Mouse (Mus musculus): ENCODE measurements around the gene Magi2. TPM values are rescaled to one million over a fixed set of nuclear protein-coding genes. Genes with fewer than 3 reads are reported as not detected.

The Magi2 gene
- polyA plus RNA-seq, 1 experiment from 2014 or later: 3.2 TPM

GRCm38 (mm10) chr5:20741193-20741592 is 1514.4 kb downstream of the Magi2 start:
- DNase-seq (ENCODE audit: low spot score) (no peak), ATAC-seq (replicated peaks; ENCODE audit: low FRiP score, low TSS enrichment, low read depth) (peak; percentile 64; the same call in 1 of the 2 replicates)
- 56% methylated on average over 6 of the region's 6 CpGs for WGBS

GRCm38 (mm10) chr5:20741936-20742335 is 1515.1 kb downstream of the Magi2 start:
- Histone ChIP-seq H3K4me2 (ENCODE audit: low read length) (no peak overlapping the region), H3K9me3 (ENCODE audit: control insufficient read depth, low read length) (no peaks in the 10 kb centered on the region), H3K27ac (ENCODE audit: low read depth) (no peak overlapping the region), H3K27me3 (replicated peaks; ENCODE audit: control insufficient read depth, insufficient read depth, low read length) (no peaks in the 10 kb centered on the region), H3K9ac (ENCODE audit: low read length) (no peak overlapping the region), H3K4me1 (replicated peaks; ENCODE audit: control insufficient read depth, insufficient read depth, low read length) (no peaks in the 10 kb centered on the region), H3K36me3 (ENCODE audit: control insufficient read depth, insufficient read depth, low read length) (no peaks in the 10 kb centered on the region), H3K4me3 (ENCODE audit: low read depth, low read length) (no peak overlapping the region)
- WGBS: 84% methylated on average over 8 of the region's 8 CpGs
- DNase-seq (ENCODE audit: low spot score): no peak
- no peak for ATAC-seq (replicated peaks; ENCODE audit: low FRiP score, low TSS enrichment, low read depth)

More at GRCm38 (mm10) chr5:20741193-20741592, 1514.4 kb downstream of the Magi2 start:
- H3K4me1 ChIP-seq (replicated peaks; ENCODE audit: control insufficient read depth, insufficient read depth, low read length): no peaks in the 10 kb centered on the region
- H3K9ac ChIP-seq (ENCODE audit: low read length): no peak overlapping the region
- no peaks in the 10 kb centered on the region for H3K9me3 ChIP-seq (ENCODE audit: control insufficient read depth, low read length)
- H3K4me2 ChIP-seq (ENCODE audit: low read length): no peak overlapping the region
- H3K27me3 ChIP-seq (replicated peaks; ENCODE audit: control insufficient read depth, insufficient read depth, low read length): no peaks in the 10 kb centered on the region
- H3K4me3 ChIP-seq (ENCODE audit: low read depth, low read length): no peak overlapping the region
- H3K27ac ChIP-seq (ENCODE audit: low read depth): no peak overlapping the region
- H3K36me3 ChIP-seq (ENCODE audit: control insufficient read depth, insufficient read depth, low read length): no peaks in the 10 kb centered on the region

GRCm38 (mm10) chr5:20748142-20748541 is 1521.3 kb downstream of the Magi2 start:
- ATAC-seq (replicated peaks; ENCODE audit: low FRiP score, low TSS enrichment, low read depth): no peak
- no peaks in the 10 kb centered on the region for H3K27me3 ChIP-seq (replicated peaks; ENCODE audit: control insufficient read depth, insufficient read depth, low read length)
- no peak overlapping the region for H3K9ac ChIP-seq (ENCODE audit: low read length)
- H3K4me3 ChIP-seq (ENCODE audit: low read depth, low read length): no peak overlapping the region
- no peaks in the 10 kb centered on the region for H3K9me3 ChIP-seq (ENCODE audit: control insufficient read depth, low read length)
- H3K4me2 ChIP-seq (ENCODE audit: low read length): no peak overlapping the region
- 83% methylated on average over 4 of the region's 4 CpGs for WGBS
- H3K36me3 ChIP-seq (ENCODE audit: control insufficient read depth, insufficient read depth, low read length): no peaks in the 10 kb centered on the region
- no peaks in the 10 kb centered on the region for H3K4me1 ChIP-seq (replicated peaks; ENCODE audit: control insufficient read depth, insufficient read depth, low read length)
- DNase-seq (ENCODE audit: low spot score): no peak
- no peak overlapping the region for H3K27ac ChIP-seq (ENCODE audit: low read depth)

- Histone ChIP-seq H3K9ac (ENCODE audit: low read length) (no peak overlapping the region), H3K9me3 (ENCODE audit: control insufficient read depth, low read length) (no peaks in the 10 kb centered on the region), H3K27me3 (replicated peaks; ENCODE audit: control insufficient read depth, insufficient read depth, low read length) (no peaks in the 10 kb centered on the region), H3K4me3 (ENCODE audit: low read depth, low read length) (no peak overlapping the region), H3K4me2 (ENCODE audit: low read length) (no peak overlapping the region), H3K36me3 (ENCODE audit: control insufficient read depth, insufficient read depth, low read length) (no peaks in the 10 kb centered on the region), H3K27ac (ENCODE audit: low read depth) (no peak overlapping the region), H3K4me1 (replicated peaks; ENCODE audit: control insufficient read depth, insufficient read depth, low read length) (no peaks in the 10 kb centered on the region)
- 87% methylated on average over 8 of the region's 8 CpGs for WGBS
- ATAC-seq (replicated peaks; ENCODE audit: low FRiP score, low TSS enrichment, low read depth) (no peak), DNase-seq (ENCODE audit: low spot score) (no peak)
Measured at GRCm38 (mm10) chr5:20748856-20749255, 1522.0 kb downstream of the Magi2 start.

GRCm38 (mm10) chr5:20749535-20749934 is 1522.7 kb downstream of the Magi2 start:
- Histone ChIP-seq H3K36me3 (ENCODE audit: control insufficient read depth, insufficient read depth, low read length) (no peaks in the 10 kb centered on the region), H3K9ac (ENCODE audit: low read length) (no peak overlapping the region), H3K9me3 (ENCODE audit: control insufficient read depth, low read length) (no peaks in the 10 kb centered on the region), H3K4me1 (replicated peaks; ENCODE audit: control insufficient read depth, insufficient read depth, low read length) (no peaks in the 10 kb centered on the region), H3K4me2 (ENCODE audit: low read length) (no peak overlapping the region), H3K4me3 (ENCODE audit: low read depth, low read length) (no peak overlapping the region), H3K27me3 (replicated peaks; ENCODE audit: control insufficient read depth, insufficient read depth, low read length) (no peaks in the 10 kb centered on the region), H3K27ac (ENCODE audit: low read depth) (no peak overlapping the region)
- WGBS: 85% methylated on average over 3 of the region's 3 CpGs
- ATAC-seq (replicated peaks; ENCODE audit: low FRiP score, low TSS enrichment, low read depth) (no peak), DNase-seq (ENCODE audit: low spot score) (no peak)

GRCm38 (mm10) chr5:20751000-20751399 is 1524.2 kb downstream of the Magi2 start:
- no peak overlapping the region for H3K4me2 ChIP-seq (ENCODE audit: low read length)
- H3K9me3 ChIP-seq (ENCODE audit: control insufficient read depth, low read length): no peaks in the 10 kb centered on the region
- no peak for ATAC-seq (replicated peaks; ENCODE audit: low FRiP score, low TSS enrichment, low read depth)
- WGBS: 83% methylated on average over 7 of the region's 7 CpGs
- no peaks in the 10 kb centered on the region for H3K27me3 ChIP-seq (replicated peaks; ENCODE audit: control insufficient read depth, insufficient read depth, low read length)
- no peaks in the 10 kb centered on the region for H3K36me3 ChIP-seq (ENCODE audit: control insufficient read depth, insufficient read depth, low read length)
- H3K4me3 ChIP-seq (ENCODE audit: low read depth, low read length): no peak overlapping the region
- no peaks in the 10 kb centered on the region for H3K4me1 ChIP-seq (replicated peaks; ENCODE audit: control insufficient read depth, insufficient read depth, low read length)
- H3K27ac ChIP-seq (ENCODE audit: low read depth): no peak overlapping the region
- no peak for DNase-seq (ENCODE audit: low spot score)
- no peak overlapping the region for H3K9ac ChIP-seq (ENCODE audit: low read length)

- DNase-seq (ENCODE audit: low spot score): no peak
- no peak overlapping the region for H3K4me3 ChIP-seq (ENCODE audit: low read depth, low read length)
- no peak overlapping the region for H3K27ac ChIP-seq (ENCODE audit: low read depth)
- no peaks in the 10 kb centered on the region for H3K27me3 ChIP-seq (replicated peaks; ENCODE audit: control insufficient read depth, insufficient read depth, low read length)
- no peaks in the 10 kb centered on the region for H3K4me1 ChIP-seq (replicated peaks; ENCODE audit: control insufficient read depth, insufficient read depth, low read length)
- H3K4me2 ChIP-seq (ENCODE audit: low read length): no peak overlapping the region
- ATAC-seq (replicated peaks; ENCODE audit: low FRiP score, low TSS enrichment, low read depth): no peak
- no peaks in the 10 kb centered on the region for H3K36me3 ChIP-seq (ENCODE audit: control insufficient read depth, insufficient read depth, low read length)
- no peak overlapping the region for H3K9ac ChIP-seq (ENCODE audit: low read length)
- H3K9me3 ChIP-seq (ENCODE audit: control insufficient read depth, low read length): no peaks in the 10 kb centered on the region
- WGBS: 59% methylated on average over 7 of the region's 7 CpGs
Measured at GRCm38 (mm10) chr5:20751696-20752095, 1524.9 kb downstream of the Magi2 start.

- Histone ChIP-seq H3K27me3 (replicated peaks; ENCODE audit: control insufficient read depth, insufficient read depth, low read length) (no peaks in the 10 kb centered on the region), H3K4me2 (ENCODE audit: low read length) (no peak overlapping the region), H3K27ac (ENCODE audit: low read depth) (no peak overlapping the region), H3K36me3 (ENCODE audit: control insufficient read depth, insufficient read depth, low read length) (0 out of 2 replicates have a peak, but pooled peaks cover 3% of the 10 kb centered on the region), H3K9me3 (ENCODE audit: control insufficient read depth, low read length) (no peaks in the 10 kb centered on the region), H3K4me1 (replicated peaks; ENCODE audit: control insufficient read depth, insufficient read depth, low read length) (no peaks in the 10 kb centered on the region), H3K4me3 (ENCODE audit: low read depth, low read length) (no peak overlapping the region), H3K9ac (ENCODE audit: low read length) (no peak overlapping the region)
- 38% methylated on average over 2 of the region's 2 CpGs for WGBS
- ATAC-seq (replicated peaks; ENCODE audit: low FRiP score, low TSS enrichment, low read depth) (no peak), DNase-seq (ENCODE audit: low spot score) (no peak)
Measured at GRCm38 (mm10) chr5:20753096-20753495, 1526.3 kb downstream of the Magi2 start.

- ATAC-seq (replicated peaks; ENCODE audit: low FRiP score, low TSS enrichment, low read depth) (no peak), DNase-seq (ENCODE audit: low spot score) (no peak)
- Histone ChIP-seq H3K27me3 (replicated peaks; ENCODE audit: control insufficient read depth, insufficient read depth, low read length) (no peaks in the 10 kb centered on the region), H3K36me3 (ENCODE audit: control insufficient read depth, insufficient read depth, low read length) (0 out of 2 replicates have a peak, but pooled peaks cover 3% of the 10 kb centered on the region), H3K4me1 (replicated peaks; ENCODE audit: control insufficient read depth, insufficient read depth, low read length) (no peaks in the 10 kb centered on the region), H3K4me2 (ENCODE audit: low read length) (no peak overlapping the region), H3K27ac (ENCODE audit: low read depth) (no peak overlapping the region), H3K9me3 (ENCODE audit: control insufficient read depth, low read length) (no peaks in the 10 kb centered on the region), H3K4me3 (ENCODE audit: low read depth, low read length) (no peak overlapping the region), H3K9ac (ENCODE audit: low read length) (no peak overlapping the region)
- WGBS: 80% methylated on average over 5 of the region's 5 CpGs
Measured at GRCm38 (mm10) chr5:20753963-20754362, 1527.1 kb downstream of the Magi2 start.
